In genomic region chr19:17784401-17785192, GRCm38 (mm10) we compare ENCODE assay signal across 29 mouse cellular contexts. TPM values are rescaled to one million over a fixed set of nuclear protein-coding genes. Genes with fewer than 3 reads are reported as not detected.
"Had no signal": no experiment of that assay in that cellular context is flagged by ENCODE, and none has a peak within 500 bp of the region (broad histone marks: within the 10 kb centered on the region; RNA-seq: fewer than 3 reads in every experiment).

No protein-coding gene starts in this region.

- H3K9ac ChIP-seq: heart, embryonic 12.5 days; hindbrain, embryonic 12.5 days; hindbrain, embryonic 14.5 days; intestine, embryonic 15.5 days; limb, embryonic 12.5 days; liver, embryonic 13.5 days; liver, embryonic 15.5 days had no signal

- H3K27ac ChIP-seq: gastrocnemius, adult 2 months; heart, embryonic 10.5 days; hindbrain, embryonic 10.5 days; hindbrain, embryonic 12.5 days; hindbrain, embryonic 14.5 days; intestine, embryonic 15.5 days; layer of hippocampus, adult 2 months; left cerebral cortex, adult 2 months; limb, embryonic 10.5 days; limb, embryonic 12.5 days; liver, embryonic 13.5 days; liver, embryonic 15.5 days had no signal

- ATAC-seq: hindbrain, embryonic 16.5 days; inflammation-experienced regulatory T-cells, adult 6 months; intestine, embryonic 15.5 days; intestine, postnatal 0 days had no signal

- H3K4me1 ChIP-seq: heart, embryonic 10.5 days; hindbrain, embryonic 10.5 days; hindbrain, embryonic 12.5 days; intestine, embryonic 15.5 days; limb, embryonic 10.5 days; limb, embryonic 12.5 days; liver, embryonic 13.5 days; liver, embryonic 15.5 days had no signal

- H3K36me3 ChIP-seq: heart, embryonic 10.5 days; heart, embryonic 12.5 days; hindbrain, embryonic 10.5 days; hindbrain, embryonic 12.5 days; intestine, embryonic 15.5 days; limb, embryonic 10.5 days; limb, embryonic 12.5 days; liver, embryonic 13.5 days; liver, embryonic 15.5 days had no signal

- H3K27me3 ChIP-seq: heart, embryonic 12.5 days; hindbrain, embryonic 12.5 days; intestine, embryonic 15.5 days; limb, embryonic 12.5 days; liver, embryonic 13.5 days; liver, embryonic 15.5 days had no signal

- DNase-seq: gastrocnemius, adult 2 months; gastrocnemius, postnatal 10 days; gastrocnemius, postnatal 25 days; heart, adult 18-20 months; heart, postnatal 10 days; heart, postnatal 4 days; kidney, adult 18-20 months; kidney, adult 8-10 months; kidney, postnatal 10 days; kidney, postnatal 25 days; kidney, postnatal 4 days; liver; liver, embryonic 13.5 days had no signal

- H3K4me2 ChIP-seq: heart, embryonic 12.5 days; hindbrain, embryonic 12.5 days; hindbrain, embryonic 14.5 days; intestine, embryonic 15.5 days; limb, embryonic 12.5 days; liver, embryonic 11.5 days; liver, embryonic 13.5 days; liver, embryonic 15.5 days had no signal

- H3K9me3 ChIP-seq: heart, embryonic 10.5 days; heart, embryonic 12.5 days; hindbrain, embryonic 10.5 days; hindbrain, embryonic 12.5 days; intestine, embryonic 15.5 days; limb, embryonic 10.5 days; limb, embryonic 12.5 days; liver, embryonic 13.5 days; liver, embryonic 15.5 days had no signal

- H3K4me3 ChIP-seq: gastrocnemius, adult 2 months; heart, embryonic 10.5 days; heart, embryonic 12.5 days; hindbrain, embryonic 10.5 days; hindbrain, embryonic 12.5 days; intestine, embryonic 15.5 days; layer of hippocampus, adult 2 months; left cerebral cortex, adult 2 months; limb, embryonic 10.5 days; limb, embryonic 12.5 days; liver, embryonic 13.5 days; liver, embryonic 15.5 days had no signal

RNA-seq across cellular contexts. Expression of gene Pcsk5, which starts 52.8 kb away (rescaled TPM):
- total RNA-seq: granulocyte monocyte progenitor cell, adult 5-6 weeks had no signal
- polyA plus RNA-seq: inflammation-experienced regulatory T-cells, adult 6 months had no signal
